Mouse (Mus musculus): ENCODE results near the gene Tmem178b.

Gene Tmem178b

DNA sequence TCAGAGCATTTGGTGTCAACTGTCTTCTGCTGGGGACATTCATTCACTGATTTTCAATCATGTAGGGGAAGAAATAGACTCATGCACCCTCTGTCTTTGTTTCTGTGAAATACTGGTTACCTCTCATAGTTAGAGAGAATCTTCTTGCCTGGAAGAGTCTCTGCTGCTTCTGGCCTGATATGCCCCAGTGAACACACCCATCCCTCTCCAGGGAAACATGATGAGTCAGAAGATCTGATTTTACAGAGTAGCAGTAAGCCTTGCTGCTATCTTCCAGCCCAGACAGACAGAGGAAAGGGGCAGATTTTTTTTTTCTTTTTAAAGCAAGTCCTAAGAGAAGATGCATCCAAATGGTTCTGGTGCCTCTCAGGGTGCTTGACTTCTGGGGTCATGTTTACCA, 376.9 kb downstream of the Tmem178b start:
- no peak for DNase-seq (ENCODE audit: low read depth, low spot score)

DNA sequence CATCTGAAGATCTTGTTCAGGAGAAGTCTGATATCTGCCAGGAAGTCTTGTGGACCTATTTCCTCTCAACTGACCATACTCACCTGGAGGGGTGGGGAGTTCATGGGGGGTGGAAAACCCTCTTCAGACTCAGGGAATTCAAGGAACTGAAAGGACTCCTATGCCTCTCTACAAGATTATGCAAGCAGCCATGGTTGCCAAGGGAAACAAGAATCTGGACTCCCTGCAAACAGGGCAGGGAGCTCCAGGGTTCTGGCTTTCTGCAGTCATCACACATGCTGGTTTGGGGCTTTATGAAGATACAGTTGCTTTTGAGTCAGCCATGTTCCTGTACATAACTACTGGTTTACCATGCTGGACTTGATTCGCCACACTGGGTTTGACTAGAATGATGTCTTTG, 390.6 kb downstream of the Tmem178b start:
- DNase-seq (ENCODE audit: low read depth, low spot score), result no peak

DNA sequence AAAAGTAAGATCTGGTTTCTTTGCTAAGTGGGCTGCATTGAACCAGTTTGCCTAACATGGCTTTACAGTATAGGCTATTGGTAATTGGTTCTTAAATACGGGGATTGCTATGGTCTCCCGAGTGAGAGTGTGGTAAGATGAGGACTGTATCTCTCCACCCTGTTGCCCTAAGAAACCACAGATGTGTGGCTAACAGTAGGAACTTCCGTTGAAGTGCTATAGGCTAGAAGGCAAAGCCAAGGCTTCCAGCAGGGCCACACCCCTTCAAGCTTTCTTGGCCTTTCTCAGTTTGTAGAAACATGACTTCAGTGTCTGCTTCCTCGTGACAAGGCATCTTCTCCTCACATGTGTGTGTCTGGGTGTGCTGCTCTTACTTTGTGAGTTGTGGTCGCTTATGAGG, 427.6 kb downstream of the Tmem178b start:
- DNase-seq (ENCODE audit: low read depth, low spot score), result no peak

DNA sequence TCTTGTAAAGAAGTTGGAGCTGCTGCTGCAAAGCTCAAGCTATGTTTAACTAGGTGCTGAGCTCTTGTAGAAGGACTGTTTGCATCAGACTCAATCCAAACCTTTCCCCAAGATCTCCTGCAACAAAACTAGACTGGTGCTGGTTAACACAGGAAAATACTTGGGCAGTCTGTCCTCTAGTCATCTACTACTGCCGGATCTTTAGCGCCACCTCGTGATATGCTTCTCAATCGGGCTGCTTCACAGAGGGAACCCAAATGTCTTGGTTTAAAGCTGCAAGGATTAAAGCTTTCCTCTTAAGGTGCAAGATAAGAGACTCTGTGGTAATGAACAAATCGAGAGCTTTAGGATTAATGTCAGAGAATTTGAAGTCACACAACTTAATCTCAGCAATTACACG, 430.3 kb downstream of the Tmem178b start:
- peak; percentile 28 for DNase-seq (ENCODE audit: low read depth, low spot score)
